Mouse (Mus musculus) MN1 (cell line): Measurements from ENCODE around the gene Agap1.

Experiments
- DNase-seq: peaks from one replicate; pipeline ENCODE4 v3.0.0-alpha.2; 2016; ENCODE audit warnings: low spot score

The Agap1 gene

GRCm38 (mm10) chr1:89457126-89458031 is 2.8 kb downstream of the Agap1 start:
- DNase-seq = peak; percentile 85

DNA sequence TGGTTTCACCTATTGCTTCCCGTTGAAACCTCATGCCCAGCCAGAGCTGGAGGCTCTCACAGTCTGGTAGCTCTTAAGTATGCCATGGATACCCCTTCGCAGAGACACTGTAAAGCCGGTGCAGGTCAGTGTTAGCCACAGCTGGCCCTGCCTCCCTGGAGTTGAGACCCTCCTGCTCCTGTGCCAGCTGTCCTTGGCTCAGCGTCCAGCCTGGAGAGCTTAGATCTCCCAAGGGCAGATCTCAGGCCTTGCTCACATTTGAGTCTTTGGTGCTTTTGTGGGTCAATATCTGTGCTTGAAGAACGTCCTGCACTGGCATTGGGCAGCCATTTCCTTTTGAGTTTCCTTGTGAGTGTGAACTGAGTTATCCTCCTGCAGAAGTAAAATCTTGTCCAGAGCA is 7.3 kb downstream of the Agap1 start:
- DNase-seq = no peak

GRCm38 (mm10) chr1:89463138-89463537 is 8.5 kb downstream of the Agap1 start:
- peak; percentile 71 for DNase-seq

GRCm38 (mm10) chr1:89465417-89466002 is 10.9 kb downstream of the Agap1 start:
- DNase-seq = no peak

DNA sequence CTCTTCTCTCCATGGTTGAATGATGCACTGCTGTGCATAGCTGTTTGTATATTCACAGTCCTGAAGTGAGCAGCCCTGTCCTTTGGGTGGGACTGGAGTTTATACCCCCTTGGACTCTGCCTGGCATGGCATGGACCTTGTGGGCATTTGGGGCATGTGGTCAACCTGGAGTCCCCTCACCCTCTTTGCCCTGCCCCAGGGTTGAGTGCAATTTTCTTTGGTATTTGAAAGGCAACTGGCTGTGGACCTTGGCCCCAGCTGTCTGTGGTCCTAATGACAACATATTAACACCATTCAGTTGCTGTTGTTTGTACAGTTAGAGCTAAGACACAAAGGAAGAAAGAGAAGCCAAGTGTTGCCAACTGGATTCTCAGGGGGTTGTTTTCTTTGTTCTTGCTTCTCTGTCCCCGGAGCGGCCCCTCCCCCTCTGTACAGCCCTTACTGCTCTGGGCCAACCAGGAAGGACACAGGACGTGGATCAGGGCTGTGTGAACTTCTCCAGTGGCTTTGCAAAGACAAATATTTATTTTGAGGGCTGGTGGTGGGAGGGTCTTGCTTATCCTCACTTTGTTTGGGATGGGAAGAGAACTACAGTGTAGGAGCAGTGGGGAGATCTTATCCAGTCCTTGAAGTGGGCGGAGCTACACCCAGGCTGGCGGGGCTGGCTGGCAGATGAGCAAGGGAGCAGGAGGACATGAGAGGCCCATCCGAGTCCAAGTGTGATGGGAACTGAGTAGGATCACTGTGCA is 12.9 kb downstream of the Agap1 start:
- DNase-seq = peak; percentile 20

GRCm38 (mm10) chr1:89468141-89468540 is 13.5 kb downstream of the Agap1 start:
- no peak for DNase-seq

- no peak for DNase-seq
Measured at GRCm38 (mm10) chr1:89471430-89471829, 16.8 kb downstream of the Agap1 start.

DNA sequence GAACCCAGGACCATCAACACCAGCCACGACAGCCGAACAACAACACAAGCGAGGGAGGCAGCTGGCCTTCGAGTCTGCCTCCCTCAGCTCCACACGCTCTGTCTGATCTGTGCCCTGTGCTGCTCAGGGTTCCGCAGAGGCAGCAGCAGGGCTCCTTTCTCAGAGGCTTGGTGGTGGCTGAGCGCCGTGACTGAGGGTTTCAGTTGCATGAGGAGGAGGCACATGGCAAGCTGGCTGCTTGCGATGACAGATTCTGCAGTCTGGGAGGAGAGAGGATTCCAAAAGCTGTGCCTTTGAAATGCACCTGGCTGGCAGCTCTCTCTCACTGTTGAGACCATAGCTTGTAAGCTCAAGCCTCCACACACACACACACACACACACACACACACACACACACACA is 17.3 kb downstream of the Agap1 start:
- DNase-seq = no peak

DNA sequence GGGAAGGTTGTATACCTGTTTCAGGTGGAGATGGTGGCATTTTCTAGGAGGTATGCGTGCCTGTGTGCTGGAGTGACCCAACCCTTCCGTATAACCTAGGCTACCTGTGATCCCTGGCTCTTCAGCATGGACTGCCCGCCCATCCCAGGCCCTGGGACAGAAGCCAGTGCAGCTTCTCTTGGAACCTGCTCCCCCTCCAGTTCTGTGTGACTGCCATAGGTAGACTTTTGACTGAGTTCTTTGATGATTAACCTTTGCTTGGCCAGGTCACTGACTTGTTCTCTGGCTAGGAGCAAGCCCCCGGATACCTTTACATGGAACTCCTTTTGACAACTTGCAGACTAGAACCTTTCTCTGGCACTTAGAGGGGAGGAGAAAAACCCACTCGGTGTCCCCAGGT is 19.3 kb downstream of the Agap1 start:
- no peak for DNase-seq

- no peak for DNase-seq
Measured at GRCm38 (mm10) chr1:89474853-89475252, 20.2 kb downstream of the Agap1 start.

DNA sequence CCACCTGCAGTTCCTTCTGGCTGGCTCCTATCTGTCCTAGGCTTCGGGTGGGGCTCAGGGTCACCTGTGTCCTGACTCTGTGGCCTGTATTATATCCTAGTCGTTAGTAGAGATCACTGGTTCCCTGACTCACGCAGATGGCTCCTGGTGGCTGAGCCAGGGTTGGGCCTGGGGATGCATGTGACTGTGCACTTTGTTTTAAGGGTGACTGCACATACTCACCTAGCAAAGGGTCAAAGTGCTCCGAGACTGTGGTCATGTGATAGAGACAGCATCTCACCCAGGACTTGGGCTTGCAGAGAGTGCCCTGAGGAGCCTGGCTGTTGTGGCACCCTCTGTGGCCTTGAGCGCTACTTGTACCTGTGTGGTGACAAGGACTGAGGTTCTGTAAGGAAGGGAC is 22.4 kb downstream of the Agap1 start:
- no peak for DNase-seq

GRCm38 (mm10) chr1:89478571-89479460 is 24.2 kb downstream of the Agap1 start:
- no peak for DNase-seq

DNA sequence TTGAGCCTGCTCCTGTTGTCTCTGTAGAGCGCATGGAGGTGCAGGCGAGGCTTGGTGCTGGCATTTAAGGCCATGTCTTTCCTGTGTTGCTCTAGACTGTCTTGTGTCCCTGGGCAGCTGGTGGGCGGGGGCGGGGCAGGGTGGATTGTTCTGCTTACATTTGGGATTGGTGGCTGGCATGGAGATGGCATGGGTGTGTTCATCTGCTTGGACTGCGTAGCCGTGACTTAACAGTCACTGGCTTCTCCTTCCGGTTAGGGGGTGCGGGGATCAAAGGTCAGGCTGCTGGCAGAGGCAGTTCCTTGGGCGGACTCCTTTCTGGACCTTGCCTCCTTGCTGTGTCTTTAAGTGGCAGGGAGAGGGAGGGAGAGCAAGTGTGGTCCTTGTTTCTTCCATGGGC is 26.5 kb downstream of the Agap1 start:
- DNase-seq = no peak

GRCm38 (mm10) chr1:89482812-89483211 is 28.2 kb downstream of the Agap1 start:
- no peak for DNase-seq

DNA sequence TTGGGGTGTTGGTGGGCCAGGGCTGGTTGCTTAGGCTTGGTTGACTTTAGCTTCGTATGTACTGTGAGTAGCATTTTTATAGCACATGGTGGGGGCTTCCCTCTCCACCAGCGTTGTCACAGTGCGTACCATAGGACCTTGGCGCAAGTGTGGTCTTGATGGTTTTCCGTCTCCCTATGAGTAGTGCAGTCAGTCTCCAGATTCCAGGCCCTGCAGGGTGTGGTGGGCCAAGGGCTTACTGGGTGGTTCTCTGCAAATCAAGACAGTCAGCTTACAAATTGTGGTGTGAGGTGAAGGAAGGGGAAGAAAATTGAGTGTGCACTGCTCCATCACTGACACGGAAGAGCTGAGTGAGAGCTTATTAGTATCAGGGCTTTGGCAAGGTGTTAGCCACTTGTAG is 32.3 kb downstream of the Agap1 start:
- DNase-seq = no peak

DNA sequence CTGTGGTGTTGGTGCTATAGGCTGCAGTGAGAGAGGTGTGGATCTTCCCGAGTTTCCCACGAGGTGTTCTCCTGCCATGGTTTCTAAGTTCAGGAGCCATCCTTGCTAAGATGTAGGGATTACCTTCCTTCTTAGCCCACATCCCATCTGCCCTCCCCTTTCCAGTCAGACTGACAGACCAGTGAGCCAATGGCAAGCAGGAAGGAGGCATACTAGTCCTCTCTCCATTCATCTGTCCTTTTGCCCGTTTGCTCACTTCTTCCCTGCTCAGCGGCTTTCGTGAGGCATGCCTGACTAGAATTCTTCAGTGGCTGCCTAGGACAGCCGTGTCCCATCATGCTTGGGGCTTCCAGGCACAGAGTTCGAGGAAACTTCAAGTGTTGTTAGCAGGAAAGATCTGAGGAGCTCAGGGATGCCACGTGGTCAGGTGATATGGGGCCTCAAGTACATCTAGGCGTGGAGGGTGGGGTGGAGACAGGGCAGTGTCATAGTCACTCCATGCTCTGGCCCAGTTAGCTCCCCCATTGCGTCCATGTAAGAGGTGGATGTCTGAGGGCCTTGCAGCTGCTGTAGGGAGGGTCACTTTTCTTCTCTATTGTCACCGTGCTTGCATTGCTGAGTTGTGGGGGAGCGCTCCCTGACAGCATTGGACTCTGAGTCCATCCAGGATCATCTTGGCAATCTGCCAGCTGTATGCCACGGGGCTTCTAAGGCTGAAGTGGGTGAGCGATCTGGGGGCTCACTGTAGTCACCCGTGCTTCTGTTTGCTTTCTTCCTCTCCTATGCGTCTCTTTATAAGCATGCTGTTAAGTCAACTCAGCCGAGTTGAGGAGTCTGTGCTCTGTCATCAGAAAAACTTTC is 34.7 kb downstream of the Agap1 start:
- DNase-seq = no peak

- no peak for DNase-seq
Measured at GRCm38 (mm10) chr1:89493177-89493576, 38.6 kb downstream of the Agap1 start.

DNA sequence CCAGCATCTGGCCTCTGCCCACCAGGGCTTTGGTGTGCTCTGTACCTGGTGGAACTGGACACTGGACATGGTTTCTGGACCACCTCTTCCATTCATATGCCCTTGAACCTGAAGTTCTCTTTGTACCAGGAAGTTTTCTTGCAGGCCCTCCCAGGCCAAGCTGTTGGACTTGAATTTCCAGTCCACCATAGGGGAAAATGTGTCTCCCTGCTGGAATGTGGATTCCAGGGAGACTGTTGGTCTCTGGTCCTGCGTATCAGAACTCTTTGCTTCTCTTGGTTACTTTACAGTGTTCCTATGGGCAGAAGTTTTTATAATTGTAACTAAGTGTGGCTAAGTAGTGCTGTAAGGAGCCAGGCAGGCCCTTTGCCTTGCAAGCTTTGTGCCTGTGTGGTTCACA is 40.2 kb downstream of the Agap1 start:
- DNase-seq = no peak

DNA sequence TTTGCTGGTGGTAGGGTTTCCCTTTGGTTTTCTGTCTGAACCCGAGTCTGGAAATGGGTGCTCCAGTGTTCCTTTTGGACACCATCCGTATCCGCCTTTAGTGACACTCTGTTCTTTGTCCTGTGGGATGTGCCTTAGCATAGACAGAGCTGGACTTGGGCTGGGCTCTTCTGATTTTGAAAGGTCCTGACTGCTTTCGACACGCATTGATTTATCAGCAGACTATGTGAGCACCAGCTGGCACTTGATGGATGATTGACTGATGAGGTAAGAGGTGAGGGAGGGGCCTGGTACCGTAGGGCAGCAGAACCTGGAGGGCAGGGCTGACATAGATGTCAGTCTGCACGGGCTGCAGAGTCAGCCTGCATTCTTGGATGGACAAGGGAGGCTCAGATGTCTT is 41.6 kb downstream of the Agap1 start:
- no peak for DNase-seq

DNA sequence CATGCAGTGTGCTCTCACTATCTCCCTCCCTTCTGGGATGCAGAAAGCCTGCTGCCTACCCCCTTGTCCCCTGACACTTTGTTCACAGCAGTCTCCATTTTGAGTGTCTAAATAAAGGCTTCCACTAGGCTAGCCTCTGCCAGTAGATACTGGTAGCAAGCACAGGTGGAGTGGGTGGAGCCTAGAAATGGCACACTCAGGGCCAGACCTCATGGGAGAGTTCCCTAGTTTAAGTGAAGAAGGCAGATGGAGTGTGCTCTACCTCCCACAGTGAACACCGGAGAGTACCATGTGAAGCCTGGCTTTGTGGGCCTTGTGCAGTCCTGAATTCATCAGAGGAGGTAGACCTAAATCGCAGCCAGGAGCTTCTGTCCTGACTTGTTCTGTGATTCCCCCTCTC is 46.3 kb downstream of the Agap1 start:
- no peak for DNase-seq

GRCm38 (mm10) chr1:89501346-89501745 is 46.7 kb downstream of the Agap1 start:
- DNase-seq = no peak
